Mouse (Mus musculus) right cerebral cortex, adult 18-20 months (tissue): Measurements from ENCODE around the gene Aifm1.
"Not testable (repeated sequence)": the region's sequence is repeated elsewhere in the genome, so short reads cannot be mapped to it uniquely, and the experiment has no call there.

Experiments used
- DNase-seq: peaks from one replicate; pipeline ENCODE4 v3.0.0; 2022; ENCODE audit warnings: mixed read lengths

Gene Aifm1

DNA sequence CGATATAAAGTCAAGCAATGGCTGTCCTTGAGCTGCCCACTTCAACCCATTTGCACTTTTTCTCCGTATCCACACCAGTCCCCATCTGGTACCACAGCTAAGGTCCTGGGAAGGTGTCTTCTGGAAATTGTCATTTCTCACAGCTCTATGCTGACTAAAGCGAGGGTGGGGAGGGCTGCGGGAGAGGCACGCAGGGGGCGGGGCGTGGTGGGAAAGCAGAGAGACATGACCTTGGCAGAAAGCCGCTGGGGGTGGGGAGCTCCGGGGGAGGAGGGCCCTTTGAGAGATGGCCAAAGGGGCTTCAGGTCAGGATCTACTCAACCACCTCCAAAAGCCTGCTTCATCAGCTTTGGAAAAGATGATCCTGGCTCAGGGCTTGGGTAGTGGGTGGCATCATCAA, 58.3 kb downstream of the Aifm1 start:
- DNase-seq = no peak

DNA sequence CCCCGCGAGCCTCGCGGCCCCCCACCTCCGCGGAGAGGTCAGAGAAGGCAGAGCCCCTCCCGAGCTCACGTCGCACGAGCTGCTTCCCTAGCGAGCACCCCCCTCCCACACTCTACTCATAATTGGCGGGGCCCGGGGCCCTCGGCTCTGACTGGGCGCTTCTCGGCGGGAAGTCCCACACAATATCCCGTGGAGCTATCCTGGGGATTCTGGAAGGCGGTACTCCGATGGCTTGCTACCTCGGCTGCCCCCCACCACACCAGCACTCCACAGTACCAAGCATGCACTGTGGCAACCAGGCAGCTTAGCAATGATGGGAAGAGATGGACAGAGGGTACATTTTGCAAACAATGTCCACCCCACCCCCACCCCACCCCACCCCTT, 58.9 kb downstream of the Aifm1 start:
- DNase-seq = no peak

DNA sequence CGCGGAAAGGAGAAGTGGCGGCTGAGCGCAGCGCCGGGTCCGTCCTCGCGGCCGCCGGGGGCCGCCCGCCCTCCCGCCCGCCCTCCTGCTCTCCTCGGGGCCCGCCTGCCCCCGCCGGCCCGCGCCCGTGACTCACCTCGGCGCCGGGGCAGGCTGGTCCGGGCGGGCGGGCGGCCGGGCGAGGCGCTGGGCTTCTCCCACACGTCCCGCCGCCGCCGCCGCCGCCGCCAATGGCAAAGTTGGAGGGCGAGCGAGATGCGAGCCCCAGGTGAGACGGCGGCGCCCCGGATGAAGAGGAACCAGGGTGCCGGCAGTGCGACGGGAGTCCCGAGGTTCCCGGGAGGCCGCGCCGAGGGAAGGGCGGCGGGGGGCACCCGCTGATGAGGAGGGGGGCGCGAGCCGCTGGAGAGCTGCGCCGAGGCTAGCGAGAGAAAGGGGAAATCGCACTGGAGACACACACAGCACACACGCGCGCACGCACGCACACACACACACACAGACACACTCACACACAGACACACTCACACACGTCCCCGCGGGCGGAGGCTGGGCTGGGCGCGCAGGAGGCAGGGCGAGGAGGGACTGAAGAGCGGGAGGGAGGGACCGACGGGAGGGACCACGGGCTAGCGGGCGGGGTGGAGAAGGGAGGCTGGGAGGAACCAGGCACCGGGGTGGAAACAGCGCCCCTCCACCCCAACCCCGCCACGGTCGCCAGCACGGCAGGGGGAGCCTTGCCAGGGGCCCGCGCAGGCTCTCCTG, 59.4 kb downstream of the Aifm1 start:
- DNase-seq = peak; percentile 7

DNA sequence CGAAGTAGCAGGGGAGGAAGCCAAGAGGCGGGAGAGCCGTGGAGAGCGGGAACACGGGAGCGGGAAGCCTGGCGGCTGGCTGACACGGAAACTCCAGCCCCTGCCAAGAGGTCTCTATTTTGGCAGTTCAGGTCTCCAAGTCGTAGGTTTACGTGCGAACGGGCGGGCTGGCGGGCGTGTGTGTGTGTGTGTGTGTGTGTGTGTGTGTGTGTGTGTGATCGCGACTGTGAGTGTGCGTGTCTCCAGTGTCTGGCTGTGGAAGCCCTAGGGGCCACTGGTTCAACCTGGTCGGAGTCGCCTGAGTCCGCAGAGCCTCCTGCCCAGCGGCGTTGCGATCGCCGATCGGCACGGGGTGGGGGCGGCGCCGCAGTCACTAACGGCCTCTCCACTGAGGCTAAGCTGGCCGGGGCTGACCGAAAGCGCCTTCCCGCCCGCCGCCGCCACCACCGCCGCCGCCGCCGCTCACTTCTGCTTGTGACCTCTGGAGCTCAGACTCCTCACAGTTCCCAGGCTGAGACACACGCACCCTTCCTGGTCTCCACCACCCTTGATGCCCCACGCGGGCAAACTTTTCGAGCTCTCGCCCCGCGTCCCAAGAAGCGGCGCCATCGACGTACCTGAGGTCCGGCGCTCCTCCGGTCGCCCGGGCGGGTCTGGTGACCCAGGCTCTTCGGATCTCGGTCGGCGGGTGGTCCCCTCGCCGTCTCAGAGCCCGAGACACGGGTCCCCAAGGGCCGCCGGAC, 60.3 kb downstream of the Aifm1 start:
- DNase-seq = no peak

DNA sequence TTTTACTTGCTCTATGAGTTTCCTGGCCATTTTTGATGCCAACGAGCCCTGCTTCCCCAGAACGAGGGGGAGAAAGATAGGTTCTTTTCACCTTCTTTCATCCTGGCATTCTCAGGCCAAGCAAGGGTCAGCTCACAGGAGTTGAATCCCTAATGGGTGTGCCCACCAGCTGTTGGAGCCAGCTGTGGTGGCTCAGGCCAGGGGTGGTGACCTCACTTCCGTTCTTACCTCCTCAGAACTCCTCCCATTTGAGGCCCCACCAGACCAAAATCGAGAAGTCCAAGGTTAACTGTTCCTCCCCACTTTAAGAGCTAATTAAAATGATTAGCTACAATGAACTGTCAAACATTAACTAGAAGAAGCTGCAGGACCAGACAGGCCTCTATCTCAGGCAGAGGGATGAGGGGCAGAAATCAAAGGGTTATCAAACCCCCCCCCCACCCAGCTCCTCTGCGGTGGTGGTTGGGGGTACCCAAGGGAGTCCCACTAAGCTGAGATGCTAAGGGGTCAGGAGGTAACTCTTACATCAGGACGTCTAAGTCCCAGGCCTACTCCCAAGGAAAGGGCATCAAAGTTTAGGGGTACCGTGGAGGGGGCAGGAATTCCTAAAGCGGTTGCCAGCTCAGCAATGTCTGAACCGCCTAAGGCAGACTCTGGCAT, 61.0 kb downstream of the Aifm1 start:
- no peak for DNase-seq

DNA sequence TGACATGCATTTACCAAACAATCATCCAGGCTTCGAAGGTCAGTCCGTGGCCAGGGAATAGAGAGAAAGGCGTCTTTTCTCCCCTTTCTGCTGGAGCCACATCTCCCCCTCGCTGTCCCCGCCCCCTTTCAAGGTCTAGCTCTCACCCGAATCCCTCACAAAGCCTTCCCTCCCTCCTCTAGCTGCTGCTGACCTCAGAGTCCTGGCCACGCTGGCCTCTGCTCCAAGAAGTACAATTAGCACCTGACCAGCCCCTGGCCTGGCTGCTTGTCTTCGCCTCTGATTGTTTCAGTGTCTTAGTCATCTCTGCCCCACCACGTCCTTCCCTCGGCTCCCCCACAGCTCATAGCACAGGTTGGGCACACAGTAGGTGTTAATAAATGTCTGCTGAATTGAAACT, 63.7 kb downstream of the Aifm1 start:
- no peak for DNase-seq

DNA sequence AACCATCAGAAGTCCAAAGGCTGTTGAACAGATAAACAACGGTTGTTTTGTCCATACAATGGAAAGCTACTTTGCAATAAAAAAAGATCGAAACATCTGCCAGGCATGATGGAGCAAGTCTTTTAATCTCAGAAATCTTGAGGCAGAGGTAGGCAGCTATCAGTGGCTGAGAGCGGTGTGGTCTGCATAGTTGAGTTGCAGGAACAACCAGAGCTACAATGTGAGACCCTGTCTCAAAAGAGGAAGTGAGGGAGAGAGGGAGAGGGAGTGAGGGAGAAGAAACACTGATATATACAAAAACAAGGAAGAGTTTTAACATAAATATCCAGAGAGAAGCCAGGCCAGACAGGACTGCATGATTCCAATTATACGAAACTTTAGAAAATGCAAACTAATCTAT, 68.7 kb downstream of the Aifm1 start:
- no peak for DNase-seq

DNA sequence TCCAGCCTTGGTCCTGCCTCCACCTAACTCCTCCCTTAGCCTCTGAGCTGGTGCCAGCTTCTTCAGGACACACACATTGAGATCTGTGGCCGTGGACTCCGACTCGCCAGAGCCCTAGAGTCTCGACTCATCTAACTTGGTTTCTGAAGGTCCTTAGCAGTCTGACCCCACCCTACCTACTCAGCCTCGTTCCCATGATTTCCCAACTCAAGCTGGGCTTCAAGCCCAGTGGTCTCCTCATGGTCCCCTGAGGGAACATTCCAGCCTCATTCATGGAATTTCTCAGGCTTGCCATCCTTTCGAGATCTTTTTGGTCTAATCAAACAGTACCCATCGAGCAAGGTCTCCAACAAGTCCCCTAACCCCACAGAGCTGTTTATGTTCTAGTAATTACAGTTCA, 71.4 kb downstream of the Aifm1 start:
- no peak for DNase-seq

DNA sequence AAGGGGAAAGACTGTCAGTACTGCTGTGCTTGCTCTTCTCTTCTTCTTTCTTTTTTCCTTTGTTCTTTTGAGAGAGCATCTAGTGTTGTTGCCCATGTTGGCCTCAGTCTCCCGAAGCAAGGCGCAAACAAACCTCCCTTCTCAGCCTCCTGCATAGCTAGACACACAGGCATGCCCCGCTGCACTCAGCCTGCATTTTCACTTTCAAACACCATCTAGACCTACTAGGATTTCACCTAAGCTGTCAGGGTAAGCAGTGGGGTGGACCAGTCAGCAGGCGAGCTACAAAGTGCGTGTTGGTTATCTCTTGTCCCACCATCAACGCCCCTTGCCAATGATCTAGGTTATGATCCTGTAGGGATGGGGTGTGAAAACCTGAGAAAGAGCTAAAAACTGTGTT, 71.8 kb downstream of the Aifm1 start:
- DNase-seq = no peak

DNA sequence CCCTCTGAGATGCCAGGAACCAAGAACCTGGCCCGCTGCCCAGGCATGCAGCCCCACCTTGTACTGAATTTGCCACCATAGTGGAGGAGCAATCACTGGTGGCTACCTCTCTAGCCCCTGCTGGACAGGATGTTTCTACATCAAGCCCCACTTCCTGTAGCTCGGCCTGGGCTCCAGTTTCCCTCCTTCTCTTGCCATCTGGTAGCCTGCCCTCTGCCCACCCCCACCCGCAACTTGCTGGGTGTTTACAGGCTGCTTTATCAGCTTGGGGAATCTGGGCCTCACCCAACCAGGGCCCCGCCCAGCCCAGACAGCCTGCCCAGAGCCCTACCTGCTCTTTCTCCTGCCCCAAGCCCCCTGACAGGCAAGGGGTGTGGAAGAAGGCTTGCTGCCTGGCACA, 74.3 kb downstream of the Aifm1 start:
- DNase-seq = no peak

DNA sequence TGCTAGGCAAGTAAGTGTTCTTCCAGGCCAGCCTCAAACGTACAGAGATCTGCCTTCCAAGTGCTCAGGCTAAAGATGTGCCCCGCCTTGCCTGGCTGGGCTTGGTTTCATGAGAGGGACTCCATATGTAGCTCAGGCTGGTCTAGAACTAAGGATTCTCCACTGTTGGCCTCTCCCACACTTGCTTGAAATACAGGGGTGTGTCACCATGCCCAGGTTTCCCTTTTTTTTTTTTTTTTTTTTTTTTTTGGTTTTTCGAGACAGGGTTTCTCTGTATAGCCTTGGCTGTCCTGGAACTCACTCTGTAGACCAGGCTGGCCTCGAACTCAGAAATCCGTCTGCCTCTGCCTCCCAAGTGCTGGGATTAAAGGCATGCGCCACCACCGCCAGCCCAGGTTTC, 77.3 kb downstream of the Aifm1 start:
- not testable (repeated sequence) for DNase-seq

DNA sequence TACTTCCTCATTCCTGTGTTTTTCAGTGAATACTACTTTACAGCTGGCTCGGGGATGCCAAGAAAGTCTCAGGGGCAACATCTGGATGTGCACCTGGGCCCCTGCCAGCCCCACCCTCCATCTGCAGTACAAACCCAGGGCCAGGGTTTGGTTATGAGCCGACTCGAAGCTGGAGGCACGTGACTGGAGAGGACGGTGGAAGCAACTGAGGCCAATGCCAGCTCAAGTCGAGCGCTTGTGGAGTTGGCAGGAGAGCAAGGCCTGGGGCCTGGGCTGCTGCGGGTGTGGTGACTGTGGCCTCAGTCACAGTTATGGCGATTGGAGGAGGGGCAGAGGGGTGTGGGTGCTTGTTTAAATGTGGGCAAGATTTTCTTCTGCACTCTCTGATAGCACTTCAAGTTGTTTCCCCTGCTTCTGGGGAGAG, 77.9 kb downstream of the Aifm1 start:
- DNase-seq = no peak

DNA sequence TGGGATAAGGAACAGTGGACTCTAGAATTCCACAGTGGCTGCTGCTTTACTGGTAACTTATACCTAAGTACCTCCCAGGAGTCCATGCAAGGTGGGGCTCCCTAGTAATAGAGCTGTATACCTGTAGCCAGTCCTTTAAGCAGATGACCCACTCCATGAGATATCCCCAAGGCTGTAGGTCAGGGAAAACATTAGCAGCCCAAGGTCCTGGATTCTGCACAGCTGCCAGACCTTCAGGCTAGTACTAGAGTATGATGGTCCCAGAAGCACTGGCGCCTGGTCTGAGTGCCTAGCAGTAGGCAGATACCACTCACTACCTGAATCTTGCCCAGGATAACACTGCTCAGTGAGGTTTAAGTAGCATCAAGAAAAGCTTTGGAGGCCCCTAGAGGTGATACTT, 79.1 kb downstream of the Aifm1 start:
- DNase-seq = no peak

DNA sequence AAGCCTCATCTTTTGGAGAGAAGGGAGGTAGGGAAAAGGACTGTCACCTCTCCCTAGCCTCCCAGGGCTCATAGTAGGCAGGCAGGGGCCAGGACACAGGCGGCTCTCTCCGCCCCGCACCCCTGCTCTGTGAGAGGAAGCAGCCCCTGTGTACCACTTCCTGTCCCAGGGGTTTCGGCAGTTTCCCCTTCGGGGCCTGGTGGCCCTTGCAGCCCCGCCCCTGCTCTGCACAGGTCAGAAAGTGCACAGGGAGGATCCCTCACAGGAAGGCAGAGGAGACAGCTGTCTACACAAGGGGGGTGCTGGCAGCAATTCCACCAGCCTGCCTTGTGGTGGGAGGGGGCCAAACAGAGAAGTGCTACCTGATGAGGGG, 79.8 kb downstream of the Aifm1 start:
- no peak for DNase-seq

DNA sequence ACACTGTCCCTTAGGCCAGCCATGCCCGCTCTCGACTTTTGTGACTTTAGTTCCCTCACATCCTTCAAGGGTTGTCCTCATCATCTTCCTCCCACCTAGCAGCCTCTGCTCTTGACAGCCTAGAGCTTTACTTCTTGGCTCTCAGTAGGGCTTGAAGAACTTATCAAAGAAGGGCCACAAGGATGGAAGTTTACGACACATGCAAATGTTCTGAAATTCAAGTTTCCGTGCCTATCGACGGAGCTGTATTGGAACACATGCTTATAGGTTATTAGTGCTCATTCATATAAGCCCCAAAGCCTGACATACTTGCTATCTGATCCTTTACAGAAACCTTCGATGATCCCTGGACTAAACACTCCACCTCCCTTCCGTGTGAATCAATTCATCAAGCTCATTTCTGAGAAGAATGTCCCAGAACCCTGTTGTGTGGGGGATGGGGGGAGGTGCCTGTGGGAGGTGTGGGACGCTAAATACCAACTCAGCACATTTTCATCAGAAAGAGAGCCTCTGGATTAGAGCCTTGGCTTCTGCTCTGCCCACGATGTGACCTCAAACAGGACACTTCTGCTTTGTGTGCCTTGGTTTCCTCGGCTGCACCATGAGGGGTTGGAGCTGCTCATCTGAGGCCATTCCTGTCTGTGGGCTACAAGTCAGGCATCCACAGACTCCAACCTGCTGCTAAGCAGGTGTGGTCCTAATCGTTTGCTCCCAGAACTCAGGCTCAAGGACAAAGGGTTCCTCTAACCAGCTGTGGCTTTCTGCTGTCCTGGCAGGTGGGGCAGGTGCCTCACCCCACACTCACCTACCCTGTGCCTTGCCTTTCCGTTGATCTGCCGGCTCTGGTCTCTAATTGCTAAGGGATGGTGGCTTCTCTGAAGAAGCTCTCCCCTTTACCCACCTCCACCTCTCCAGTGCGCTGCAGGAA, 80.5 kb downstream of the Aifm1 start:
- DNase-seq = no peak

DNA sequence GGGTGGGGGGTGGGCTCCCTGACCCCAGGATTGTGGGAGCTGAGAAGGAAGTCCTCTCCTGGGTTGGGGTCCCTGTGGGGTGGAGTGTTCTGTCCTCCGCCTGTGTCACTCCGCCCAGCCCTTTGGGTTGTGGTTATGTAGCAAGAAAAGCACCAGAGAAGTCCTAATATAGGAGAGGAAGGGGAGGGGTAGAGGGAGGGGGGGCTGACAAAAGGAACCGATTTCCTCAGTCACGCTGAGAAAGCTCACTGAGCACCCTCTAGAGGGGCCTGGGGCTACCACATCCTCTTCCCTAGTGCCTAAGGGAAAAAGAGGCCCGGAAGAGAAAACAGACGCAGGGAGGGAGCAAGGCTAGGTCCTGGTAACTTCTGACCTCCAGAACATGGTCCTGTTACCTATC, 83.8 kb downstream of the Aifm1 start:
- no peak for DNase-seq

DNA sequence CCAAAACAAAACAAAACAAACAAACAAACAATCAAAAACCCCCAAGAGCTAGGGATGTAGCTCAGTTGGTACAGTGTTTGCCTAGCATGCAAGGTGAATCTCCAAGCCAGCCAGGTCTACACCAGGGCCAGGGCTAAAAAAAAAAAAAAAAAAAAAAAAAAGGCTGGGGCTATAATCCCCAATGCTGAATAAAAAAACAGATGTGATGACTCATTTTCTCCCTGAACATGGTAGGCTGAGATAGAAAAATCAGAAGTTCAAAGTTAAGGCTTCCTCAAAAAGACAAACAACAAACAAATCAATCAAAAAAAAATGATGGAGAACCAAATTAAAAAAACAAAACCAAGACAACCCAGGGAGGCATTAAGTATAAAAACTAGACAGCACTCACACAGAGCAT, 84.3 kb downstream of the Aifm1 start:
- DNase-seq = no peak

DNA sequence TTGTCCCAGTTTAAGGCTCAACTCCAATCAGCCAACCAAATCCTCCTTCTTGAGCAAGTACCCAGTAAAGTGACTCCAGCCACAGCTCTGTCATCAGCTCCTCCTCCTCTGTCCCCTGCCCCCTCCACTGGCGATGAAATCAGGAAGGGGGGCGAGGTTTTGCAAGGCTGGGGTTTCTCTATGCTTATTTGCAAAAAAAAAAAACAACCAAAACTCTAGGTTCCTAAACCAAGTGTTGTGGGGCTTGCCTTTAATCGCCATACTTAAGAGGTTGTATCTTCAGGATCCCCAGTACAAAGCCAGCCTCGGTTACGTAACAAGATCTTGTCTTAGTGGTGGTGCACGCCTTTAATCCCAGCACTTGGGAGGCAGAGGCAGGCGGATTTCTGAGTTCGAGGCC, 84.7 kb downstream of the Aifm1 start:
- no peak for DNase-seq

DNA sequence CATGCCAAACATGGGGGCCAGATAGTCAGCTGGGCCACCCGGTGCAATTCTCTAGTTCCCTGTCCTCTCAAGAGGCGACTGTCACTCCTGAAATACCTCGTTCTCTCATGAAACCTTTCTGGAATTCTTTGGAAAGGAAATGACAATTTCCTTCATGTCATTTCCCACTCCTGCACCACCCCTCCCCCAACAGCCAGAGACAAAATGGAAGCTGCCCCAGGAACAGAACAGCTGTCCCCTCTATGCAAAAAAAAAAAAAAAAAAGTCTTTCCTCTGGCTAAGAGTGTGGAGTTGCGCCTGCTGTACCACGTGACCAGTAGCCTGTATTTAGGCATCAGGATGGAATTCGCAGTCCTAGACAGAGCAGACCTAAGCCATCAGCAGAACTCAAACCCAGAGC, 85.1 kb downstream of the Aifm1 start:
- no peak for DNase-seq

DNA sequence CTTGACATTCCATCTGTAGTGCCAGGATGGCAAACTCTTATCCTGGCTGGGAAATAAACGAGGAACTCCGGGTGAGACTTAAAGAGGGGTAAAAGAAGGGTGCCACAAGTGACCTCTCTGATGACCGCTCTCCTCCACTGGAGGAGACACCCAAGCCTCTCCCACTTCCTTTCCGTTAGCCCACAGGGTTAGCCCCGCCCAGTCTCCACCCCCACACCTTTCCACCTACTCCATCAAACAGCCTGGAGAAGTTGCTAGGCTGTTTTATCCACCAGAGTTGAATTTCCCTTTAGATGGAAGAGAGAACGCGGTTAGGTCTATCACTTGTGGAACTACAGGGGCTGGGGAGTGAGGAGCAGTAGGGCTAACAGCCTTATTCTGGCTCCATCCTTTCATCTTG, 88.1 kb downstream of the Aifm1 start:
- DNase-seq = no peak
